Mouse (Mus musculus): ENCODE data around the gene Abcc2.

Abcc2 gene

GRCm38 (mm10) chr19:43851996-43852630 lies 70.1 kb downstream of the Abcc2 start:
- no peak for DNase-seq (ENCODE audit: low spot score)

- no peak for DNase-seq (ENCODE audit: low spot score)
Measured at GRCm38 (mm10) chr19:43852837-43853545, 71.0 kb downstream of the Abcc2 start.

- no peak for DNase-seq (ENCODE audit: low spot score)
Measured at GRCm38 (mm10) chr19:43857347-43857746, 75.4 kb downstream of the Abcc2 start.

GRCm38 (mm10) chr19:43870418-43870817 lies 88.4 kb downstream of the Abcc2 start:
- DNase-seq (ENCODE audit: low spot score) = no peak

- no peak for DNase-seq (ENCODE audit: low spot score)
Measured at GRCm38 (mm10) chr19:43874351-43874750, 92.4 kb downstream of the Abcc2 start.

- peak; percentile 37 for DNase-seq (ENCODE audit: low spot score)
Measured at GRCm38 (mm10) chr19:43875996-43876395, 94.0 kb downstream of the Abcc2 start.

- no peak for DNase-seq (ENCODE audit: low spot score)
Measured at GRCm38 (mm10) chr19:43877364-43877763, 95.4 kb downstream of the Abcc2 start.

- no peak for DNase-seq (ENCODE audit: low spot score)
Measured at GRCm38 (mm10) chr19:43878111-43879092, 96.4 kb downstream of the Abcc2 start.

- DNase-seq (ENCODE audit: low spot score) = peak; percentile 78
Measured at GRCm38 (mm10) chr19:43879401-43880212, 97.6 kb downstream of the Abcc2 start.

GRCm38 (mm10) chr19:43880420-43880819 lies 98.4 kb downstream of the Abcc2 start:
- no peak for DNase-seq (ENCODE audit: low spot score)

- no peak for DNase-seq (ENCODE audit: low spot score)
Measured at GRCm38 (mm10) chr19:43881615-43882014, 99.6 kb downstream of the Abcc2 start.

GRCm38 (mm10) chr19:43882895-43883573 lies 101.0 kb downstream of the Abcc2 start:
- DNase-seq (ENCODE audit: low spot score) = no peak

GRCm38 (mm10) chr19:43884668-43885498 lies 102.9 kb downstream of the Abcc2 start:
- no peak for DNase-seq (ENCODE audit: low spot score)

GRCm38 (mm10) chr19:43886371-43887099 lies 104.5 kb downstream of the Abcc2 start:
- DNase-seq (ENCODE audit: low spot score) = no peak

GRCm38 (mm10) chr19:43887242-43887641 lies 105.2 kb downstream of the Abcc2 start:
- DNase-seq (ENCODE audit: low spot score) = no peak

GRCm38 (mm10) chr19:43887725-43888124 lies 105.7 kb downstream of the Abcc2 start:
- peak; percentile 74 for DNase-seq (ENCODE audit: low spot score)
